ENCODE assay signal across 8 mouse cellular contexts in the genomic region with DNA sequence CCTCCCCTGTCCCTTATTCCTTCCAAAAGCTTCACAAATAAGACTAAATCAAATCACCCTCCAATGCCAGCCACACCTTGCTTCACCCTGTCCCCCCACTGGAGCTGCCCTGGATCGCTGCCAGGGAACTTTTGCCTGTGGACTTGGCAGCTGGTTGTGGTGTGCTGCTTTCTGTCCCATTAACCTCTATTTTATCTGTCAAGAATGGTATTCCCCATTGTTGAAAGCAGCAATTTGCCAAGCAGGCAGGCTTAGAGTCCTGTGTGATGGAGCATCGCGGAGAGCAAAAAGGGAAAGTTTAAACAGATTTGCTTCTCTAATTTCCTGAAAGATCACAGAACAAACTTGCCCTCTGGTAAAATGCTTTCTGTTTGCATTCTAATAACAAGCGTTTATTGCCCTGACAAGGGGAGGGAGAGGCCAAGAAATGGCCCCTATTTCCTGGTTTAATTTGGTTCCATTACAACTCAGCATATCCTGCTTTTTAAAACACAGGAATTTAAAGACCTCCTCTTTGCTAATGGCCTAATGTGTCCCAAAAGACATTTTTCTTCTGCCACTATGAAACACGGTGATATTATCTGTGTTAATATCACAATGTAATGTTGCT.
DNase-seq lines count a peak whose midpoint lies in the region; ATAC-seq lines count a peak whose summit lies in the region.

No protein-coding gene starts in this region.

- no peaks in the 10 kb centered on the region for H3K9me3 ChIP-seq in neural tube, embryonic 13.5 days
- no peaks in the 10 kb centered on the region for H3K9me3 ChIP-seq in embryonic facial prominence, embryonic 14.5 days (ENCODE audit: control insufficient read depth, low read length)
- H3K9me3 ChIP-seq in intestine, embryonic 16.5 days (ENCODE audit: control insufficient read depth, low read length), result no peaks in the 10 kb centered on the region

- no peak for DNase-seq in neural tube, embryonic 10.5 days (ENCODE audit: extremely low spot score, low spot score)
- DNase-seq in embryonic facial prominence, embryonic 14.5 days (ENCODE audit: low spot score), result peak; percentile 73
- DNase-seq in ovary, postnatal 36 days (ENCODE audit: low spot score), result peak; percentile 28
- no peak for DNase-seq in thymus, postnatal 25 days
- DNase-seq in layer of hippocampus, postnatal 25 days (ENCODE audit: extremely low spot score in 1 of 2, low spot score in 1 of 2), result no peak
- DNase-seq in yolk sac, embryonic 10.5 days (ENCODE audit: low spot score), result no peak

- ATAC-seq in neural tube, embryonic 13.5 days (ENCODE audit: low read depth), result no peak
- peak; percentile 35 for ATAC-seq in embryonic facial prominence, embryonic 14.5 days (ENCODE audit: low read depth)
- peak; percentile 63 for ATAC-seq in intestine, embryonic 16.5 days

- H3K4me1 ChIP-seq in neural tube, embryonic 13.5 days (replicated peaks), result peaks cover 24% of the 10 kb centered on the region
- H3K4me1 ChIP-seq in embryonic facial prominence, embryonic 14.5 days (ENCODE audit: control insufficient read depth, insufficient read depth, low read length), result peaks cover 5% of the 10 kb centered on the region; the same call in 1 of the 2 replicates
- peaks cover 13% of the 10 kb centered on the region for H3K4me1 ChIP-seq in intestine, embryonic 16.5 days (ENCODE audit: control insufficient read depth, insufficient read depth, low read length)

- no peaks in the 10 kb centered on the region for H3K36me3 ChIP-seq in neural tube, embryonic 13.5 days
- H3K36me3 ChIP-seq in embryonic facial prominence, embryonic 14.5 days (ENCODE audit: control insufficient read depth, insufficient read depth, low read length), result no peaks in the 10 kb centered on the region
- no peaks in the 10 kb centered on the region for H3K36me3 ChIP-seq in intestine, embryonic 16.5 days (ENCODE audit: control insufficient read depth, insufficient read depth, low read length)

- H3K27ac ChIP-seq in neural tube, embryonic 13.5 days (replicated peaks), result peak overlapping the region; percentile 4; the same call in 1 of the 2 replicates
- H3K27ac ChIP-seq in embryonic facial prominence, embryonic 14.5 days (replicated peaks; ENCODE audit: low read depth, low read length), result no peak overlapping the region
- peak overlapping the region; percentile 43; the same call in 1 of the 2 replicates for H3K27ac ChIP-seq in intestine, embryonic 16.5 days (ENCODE audit: low read length)

- H3K9ac ChIP-seq in neural tube, embryonic 13.5 days, result no peak overlapping the region
- H3K9ac ChIP-seq in embryonic facial prominence, embryonic 14.5 days (ENCODE audit: low read depth, low read length), result no peak overlapping the region
- no peak overlapping the region for H3K9ac ChIP-seq in intestine, embryonic 16.5 days (ENCODE audit: low read depth, low read length)

- peak overlapping the region; percentile 9; the same call in 1 of the 2 replicates for H3K4me2 ChIP-seq in neural tube, embryonic 13.5 days
- no peak overlapping the region for H3K4me2 ChIP-seq in embryonic facial prominence, embryonic 14.5 days (ENCODE audit: low read depth, low read length)
- H3K4me2 ChIP-seq in intestine, embryonic 16.5 days (ENCODE audit: low read depth, low read length), result peak overlapping the region; percentile 33; the same call in 1 of the 2 replicates

- 0 out of 2 replicates have a peak, but pooled peaks cover 3% of the 10 kb centered on the region for H3K27me3 ChIP-seq in neural tube, embryonic 13.5 days
- H3K27me3 ChIP-seq in embryonic facial prominence, embryonic 14.5 days (replicated peaks; ENCODE audit: control insufficient read depth, insufficient read depth, low read length), result no peaks in the 10 kb centered on the region; the same call in 1 of the 2 replicates
- H3K27me3 ChIP-seq in intestine, embryonic 16.5 days (replicated peaks; ENCODE audit: control insufficient read depth, insufficient read depth, low read length), result no peaks in the 10 kb centered on the region

- H3K4me3 ChIP-seq in neural tube, embryonic 13.5 days, result no peak overlapping the region
- H3K4me3 ChIP-seq in embryonic facial prominence, embryonic 14.5 days (ENCODE audit: low read depth, low read length), result no peak overlapping the region
- H3K4me3 ChIP-seq in intestine, embryonic 16.5 days (ENCODE audit: low read length), result no peak overlapping the region

- 19% methylated on average over 5 of the region's 5 CpGs for WGBS in neural tube, embryonic 13.5 days
- WGBS in embryonic facial prominence, embryonic 14.5 days, result 28% methylated on average over 5 of the region's 5 CpGs
- WGBS in intestine, embryonic 16.5 days, result 17% methylated on average over 5 of the region's 5 CpGs

Comparison
In these comparisons a context has a peak if more than half of its experiments do, and no peak if none do; other contexts are left out.
1. DNase-seq: peak in embryonic facial prominence, embryonic 14.5 days (single experiment) and ovary, postnatal 36 days (single experiment); none in neural tube, embryonic 10.5 days (single experiment), thymus, postnatal 25 days (single experiment), layer of hippocampus, postnatal 25 days (0 of 2) and yolk sac, embryonic 10.5 days (single experiment).